Mouse (Mus musculus) 3T3-L1 (cell line): ENCODE measurements around the gene Gpx5.
A peak's percentile ranks its signal among the peaks of the same experiment; 100 is the strongest.

Experiments
- DNase-seq: peaks from one replicate; pipeline ENCODE4 v3.0.0-alpha.2; 2015; ENCODE audit warnings: low read depth, low spot score

Gpx5 gene

GRCm38 (mm10) chr13:21292631-21293030 is at the start of gene Gpx5:
Gene Gpx5 (minus strand): TSS chr13:21292731.
- DNase-seq, result no peak

- DNase-seq, result peak; percentile 39
Observed at GRCm38 (mm10) chr13:21327424-21327823, 34.9 kb upstream of the Gpx5 start.

- peak; percentile 88 for DNase-seq
Observed at GRCm38 (mm10) chr13:21326657-21327211, 34.2 kb upstream of the Gpx5 start.

- peak; percentile 68 for DNase-seq
Observed at GRCm38 (mm10) chr13:21326191-21326590, 33.7 kb upstream of the Gpx5 start.

GRCm38 (mm10) chr13:21323405-21323804 is 30.9 kb upstream of the Gpx5 start:
- DNase-seq, result no peak

GRCm38 (mm10) chr13:21322509-21323375 is 30.2 kb upstream of the Gpx5 start:
- DNase-seq, result peak; percentile 54

- no peak for DNase-seq
Observed at GRCm38 (mm10) chr13:21321890-21322494, 29.5 kb upstream of the Gpx5 start.

GRCm38 (mm10) chr13:21320262-21320661 is 27.7 kb upstream of the Gpx5 start:
- DNase-seq, result no peak

- DNase-seq, result no peak
Observed at GRCm38 (mm10) chr13:21313903-21314302, 21.4 kb upstream of the Gpx5 start.

- DNase-seq, result no peak
Observed at GRCm38 (mm10) chr13:21312854-21313253, 20.3 kb upstream of the Gpx5 start.

- DNase-seq, result no peak
Observed at GRCm38 (mm10) chr13:21311926-21312325, 19.4 kb upstream of the Gpx5 start, which contains the start of gene Gpx6. Gene Gpx6 (plus strand): TSS chr13:21312125.

- DNase-seq, result peak; percentile 50
Observed at GRCm38 (mm10) chr13:21309788-21310187, 17.3 kb upstream of the Gpx5 start.

- DNase-seq, result no peak
Observed at GRCm38 (mm10) chr13:21304483-21305066, 12.0 kb upstream of the Gpx5 start.

GRCm38 (mm10) chr13:21298557-21298956 is 6.0 kb upstream of the Gpx5 start:
- no peak for DNase-seq

GRCm38 (mm10) chr13:21279559-21279958 is 13.0 kb downstream of the Gpx5 start:
- peak; percentile 98 for DNase-seq

GRCm38 (mm10) chr13:21279076-21279475 is 13.5 kb downstream of the Gpx5 start:
- peak; percentile 27 for DNase-seq

- no peak for DNase-seq
Observed at GRCm38 (mm10) chr13:21276551-21276950, 16.0 kb downstream of the Gpx5 start.

GRCm38 (mm10) chr13:21275815-21276550 is 16.5 kb downstream of the Gpx5 start:
- DNase-seq, result peak; percentile 93

GRCm38 (mm10) chr13:21275021-21275814 is 17.3 kb downstream of the Gpx5 start:
- peak; percentile 82 for DNase-seq

- DNase-seq, result peak; percentile 48
Observed at GRCm38 (mm10) chr13:21268262-21268661, 24.3 kb downstream of the Gpx5 start.

- no peak for DNase-seq
Observed at GRCm38 (mm10) chr13:21267541-21267940, 25.0 kb downstream of the Gpx5 start.
